Mouse (Mus musculus): Measurements from ENCODE around the gene Sntg2.

- TF ChIP-seq CTCF (IDR thresholded peaks at IDR 0.05) = no peak
- no peak for TF ChIP-seq EP300 (IDR thresholded peaks at IDR 0.05; ENCODE audit: insufficient read depth, low read depth, low read length)
- TF ChIP-seq POLR2A (IDR thresholded peaks at IDR 0.05; ENCODE audit: insufficient read depth, low read depth, low read length) = no peak
Observed at GRCm38 (mm10) chr12:30415981-30416380, 42.8 kb upstream of the Sntg2 start.

Measured in heart, adult 2 months (tissue).